Mouse (Mus musculus) ovary, adult 18-20 months (tissue): Measurements from ENCODE around the gene Btbd9.

Source experiments
- DNase-seq: peaks from one replicate; pipeline ENCODE4 v3.0.0; 2022; ENCODE audit warnings: low spot score, mixed read lengths

Gene Btbd9

GRCm38 (mm10) chr17:30335746-30336145 is 240.5 kb downstream of the Btbd9 start:
- DNase-seq = no peak

- no peak for DNase-seq
These were observed 242.0 kb downstream of the Btbd9 start for GRCm38 (mm10) chr17:30334257-30334656.

DNA sequence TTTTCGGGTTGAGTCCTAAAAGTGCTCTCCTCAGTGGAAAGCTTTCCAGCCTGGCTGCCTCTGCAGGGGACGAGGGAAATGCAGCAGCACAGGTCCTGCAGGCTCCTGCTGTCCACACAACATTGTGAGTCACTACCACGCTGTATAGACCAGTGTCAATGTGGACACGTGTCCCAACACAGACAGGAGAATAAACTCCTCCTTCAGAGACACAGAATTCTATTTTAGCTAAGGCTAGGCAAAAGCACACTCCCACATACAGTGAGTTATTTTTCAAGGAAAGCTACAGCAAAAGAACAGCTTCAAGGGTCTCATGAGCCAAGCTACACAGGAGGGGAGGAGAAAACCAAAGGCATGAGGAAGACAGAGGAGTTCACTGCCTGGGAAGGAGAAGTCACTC is 243.2 kb downstream of the Btbd9 start:
- DNase-seq = no peak

DNA sequence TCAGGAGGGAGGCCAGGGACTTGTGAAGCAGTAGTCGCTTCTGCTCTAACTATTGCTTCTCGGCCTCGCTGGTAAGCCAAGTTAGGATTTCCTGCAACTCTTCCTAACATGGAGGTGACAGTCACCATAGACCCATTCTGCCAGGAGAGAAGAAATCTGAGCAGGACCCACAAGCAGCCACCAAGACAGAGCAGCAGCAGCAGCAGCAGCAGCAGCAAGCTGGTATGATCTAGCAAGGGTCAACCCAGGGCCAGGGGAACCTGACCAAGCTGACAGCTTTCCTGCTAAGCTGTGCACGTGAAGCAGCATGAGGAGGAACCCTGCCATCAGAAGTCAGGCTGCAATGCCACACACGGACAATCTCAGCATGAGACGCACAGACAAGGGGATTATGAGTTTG is 244.9 kb downstream of the Btbd9 start:
- no peak for DNase-seq

DNA sequence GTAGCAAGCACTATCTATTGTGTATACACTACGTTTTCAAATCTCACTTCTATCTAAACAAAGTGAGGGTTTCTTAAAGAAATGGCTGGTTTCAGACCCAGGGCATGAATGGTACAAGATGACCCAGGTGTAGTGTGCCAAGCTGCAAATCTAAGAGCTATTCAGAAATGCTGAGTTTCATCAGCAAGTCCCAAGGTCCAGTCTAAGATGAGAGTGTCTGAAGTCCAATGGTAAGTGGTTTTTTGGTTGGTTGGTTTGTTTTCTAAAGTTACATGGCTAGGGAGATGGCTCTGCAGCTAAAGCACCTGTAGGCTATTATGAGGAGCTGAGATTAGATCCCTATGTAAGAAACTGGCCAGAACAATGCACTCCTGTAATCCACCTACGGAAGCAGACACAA is 246.8 kb downstream of the Btbd9 start:
- DNase-seq = no peak

- DNase-seq = no peak
These were observed 247.4 kb downstream of the Btbd9 start for GRCm38 (mm10) chr17:30328924-30329323.

DNA sequence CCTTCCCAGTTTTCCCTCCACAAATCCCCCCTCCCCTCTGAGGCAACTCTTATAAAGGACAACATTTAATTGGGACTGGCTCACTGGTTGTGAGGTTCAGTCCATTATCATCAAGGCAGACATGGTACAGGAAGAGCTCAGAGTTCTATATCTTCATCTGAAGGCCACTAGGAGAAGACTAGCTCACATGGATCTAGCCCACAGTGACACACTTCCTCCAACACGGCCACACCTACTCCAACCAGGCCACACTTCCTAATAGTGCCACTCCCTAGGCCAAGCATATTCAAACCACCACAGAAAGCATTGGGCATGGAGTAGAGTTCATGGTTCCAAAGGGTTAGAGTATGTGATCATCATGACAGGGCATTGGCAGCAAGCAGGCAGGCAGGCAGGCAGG is 249.4 kb downstream of the Btbd9 start:
- no peak for DNase-seq

- DNase-seq = no peak
These were observed 256.0 kb downstream of the Btbd9 start for GRCm38 (mm10) chr17:30320301-30320700.

DNA sequence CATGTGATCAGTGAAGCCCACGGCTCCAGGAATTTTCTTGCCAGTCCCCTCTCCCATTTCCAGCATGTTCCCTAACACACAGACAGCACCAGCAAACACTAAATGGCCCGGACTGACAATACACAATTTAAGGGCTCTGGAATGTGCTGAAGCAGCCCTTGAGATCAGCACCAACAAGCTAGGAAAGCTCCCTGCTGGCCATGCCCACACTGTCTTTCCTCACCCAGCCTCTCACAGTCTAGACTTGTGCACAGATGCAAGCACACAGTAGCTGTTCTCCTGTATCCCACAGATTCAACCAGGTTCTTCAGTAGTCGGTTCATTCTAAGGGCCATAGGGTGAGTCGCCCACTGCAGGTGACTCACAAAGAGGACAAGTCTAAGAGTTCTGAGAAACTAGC is 263.6 kb downstream of the Btbd9 start:
- no peak for DNase-seq

DNA sequence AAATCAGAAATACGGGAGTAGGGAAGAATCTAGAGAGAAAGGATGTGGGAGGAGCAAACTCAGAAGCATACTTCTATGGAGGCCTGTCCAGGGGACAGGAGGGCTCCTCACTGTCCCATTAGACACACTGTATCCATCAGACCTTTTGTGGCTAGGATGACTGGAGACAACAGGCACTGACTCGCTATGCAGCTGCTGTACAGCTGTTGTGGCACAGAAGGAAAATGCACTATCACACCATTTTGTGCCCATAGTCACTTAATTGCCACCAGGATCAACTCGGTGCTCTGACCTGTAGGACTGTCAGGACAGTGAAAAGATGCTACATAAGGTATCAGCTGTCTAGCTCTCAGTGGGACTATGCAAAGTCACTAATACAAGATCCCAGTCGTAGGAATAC is 266.7 kb downstream of the Btbd9 start:
- DNase-seq = no peak

DNA sequence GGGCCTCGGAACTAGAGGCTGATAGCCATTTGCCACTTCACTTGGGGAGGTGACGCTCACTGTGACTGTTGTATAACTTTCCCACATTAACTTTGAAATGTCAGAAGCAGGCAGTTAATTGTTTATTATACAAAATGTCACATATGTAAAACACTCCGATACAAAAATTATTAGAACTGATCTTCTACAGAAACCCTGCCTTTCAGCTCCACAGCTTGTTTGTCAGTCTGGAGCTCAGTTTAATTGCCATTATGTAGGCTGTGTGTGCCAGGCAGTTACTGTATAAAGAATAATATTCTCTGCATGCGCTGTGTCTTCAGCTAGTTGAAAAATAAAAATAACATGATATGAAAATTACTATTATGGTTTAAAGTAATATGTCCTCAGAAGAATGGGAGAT is 267.4 kb downstream of the Btbd9 start:
- DNase-seq = no peak

- no peak for DNase-seq
These were observed 268.0 kb downstream of the Btbd9 start for GRCm38 (mm10) chr17:30308317-30308716.

DNA sequence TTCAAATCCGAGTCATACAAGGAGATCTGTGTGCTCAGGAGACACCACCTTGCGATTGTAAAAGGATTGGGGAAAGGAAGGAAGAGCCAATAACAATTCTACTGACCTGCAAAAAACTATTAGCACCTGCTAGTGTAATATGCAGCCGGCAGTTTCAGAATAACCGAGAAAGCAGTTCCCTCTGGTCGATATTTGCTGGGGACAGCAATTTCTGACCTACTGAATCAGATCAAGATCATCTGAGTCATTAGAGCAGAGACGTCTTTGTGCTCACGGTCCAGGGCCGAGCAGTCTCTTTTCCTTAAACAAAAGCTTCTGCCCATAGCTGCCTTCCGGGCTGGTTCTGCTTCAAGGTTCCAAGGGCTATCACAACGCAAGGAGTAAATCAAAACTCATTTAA is 269.1 kb downstream of the Btbd9 start:
- no peak for DNase-seq

GRCm38 (mm10) chr17:30304766-30305165 is 271.5 kb downstream of the Btbd9 start:
- DNase-seq = no peak

DNA sequence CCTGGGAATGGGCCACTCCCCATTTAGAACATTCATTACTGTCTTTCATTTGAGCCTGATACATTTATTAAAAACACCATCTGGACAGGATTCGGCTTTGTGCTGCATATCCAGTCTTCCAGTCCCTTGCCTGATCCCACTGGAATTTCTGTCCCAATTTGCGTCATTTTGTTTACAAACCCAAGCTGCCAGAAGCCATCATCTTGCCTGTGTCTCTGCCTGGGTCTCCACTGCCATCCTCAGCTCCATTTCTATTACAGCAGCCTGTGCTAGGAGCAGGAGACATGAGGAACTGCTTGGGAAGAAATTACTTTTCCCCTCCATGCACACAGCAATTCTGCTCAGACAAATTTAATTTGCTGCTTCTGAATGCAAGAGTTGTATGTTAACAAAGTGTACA is 274.9 kb downstream of the Btbd9 start:
- no peak for DNase-seq

- no peak for DNase-seq
These were observed 278.9 kb downstream of the Btbd9 start for GRCm38 (mm10) chr17:30297432-30297831.

DNA sequence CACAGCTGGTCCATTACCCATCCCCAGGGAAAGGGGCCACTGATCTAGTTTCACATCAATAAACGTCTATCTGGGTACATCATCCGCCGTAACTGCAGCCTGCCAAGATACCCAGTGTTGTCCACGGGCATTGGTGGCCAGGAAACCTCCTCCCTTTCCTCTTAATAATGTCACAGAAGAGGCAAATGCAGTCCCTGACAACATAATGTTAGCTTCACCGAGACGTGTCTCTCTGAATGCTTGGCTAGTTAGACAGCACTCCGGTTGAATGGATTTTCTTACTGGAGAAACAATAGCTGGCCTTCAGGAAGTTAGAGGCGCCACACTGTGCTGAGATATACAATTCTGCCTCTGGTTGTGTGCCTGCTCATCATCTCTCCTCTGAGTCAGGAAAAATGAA is 280.2 kb downstream of the Btbd9 start:
- DNase-seq = no peak

- no peak for DNase-seq
These were observed 283.6 kb downstream of the Btbd9 start for GRCm38 (mm10) chr17:30292666-30293065.

- no peak for DNase-seq
These were observed 290.6 kb downstream of the Btbd9 start for GRCm38 (mm10) chr17:30285641-30286040.

- DNase-seq = no peak
These were observed 292.7 kb downstream of the Btbd9 start for GRCm38 (mm10) chr17:30283460-30284050.

DNA sequence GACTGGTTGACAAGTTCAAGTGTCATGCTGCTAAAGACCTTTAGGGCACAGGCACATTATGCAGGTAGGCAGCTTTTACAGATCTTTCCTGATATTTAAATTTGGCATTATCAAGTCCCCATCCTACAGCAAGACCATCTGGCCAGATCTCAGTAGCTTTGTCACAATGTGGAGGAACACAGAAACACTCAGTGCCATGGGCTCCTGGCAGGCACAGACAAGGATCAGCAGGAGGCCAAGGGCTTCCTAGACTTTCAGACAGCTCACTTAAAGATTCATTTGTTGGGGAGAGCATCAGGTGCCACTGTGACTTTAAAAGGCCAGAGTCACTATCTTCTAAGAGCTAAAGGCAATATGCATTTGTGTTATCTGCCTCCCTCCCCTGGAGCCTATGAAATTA is 293.3 kb downstream of the Btbd9 start:
- DNase-seq = no peak

DNA sequence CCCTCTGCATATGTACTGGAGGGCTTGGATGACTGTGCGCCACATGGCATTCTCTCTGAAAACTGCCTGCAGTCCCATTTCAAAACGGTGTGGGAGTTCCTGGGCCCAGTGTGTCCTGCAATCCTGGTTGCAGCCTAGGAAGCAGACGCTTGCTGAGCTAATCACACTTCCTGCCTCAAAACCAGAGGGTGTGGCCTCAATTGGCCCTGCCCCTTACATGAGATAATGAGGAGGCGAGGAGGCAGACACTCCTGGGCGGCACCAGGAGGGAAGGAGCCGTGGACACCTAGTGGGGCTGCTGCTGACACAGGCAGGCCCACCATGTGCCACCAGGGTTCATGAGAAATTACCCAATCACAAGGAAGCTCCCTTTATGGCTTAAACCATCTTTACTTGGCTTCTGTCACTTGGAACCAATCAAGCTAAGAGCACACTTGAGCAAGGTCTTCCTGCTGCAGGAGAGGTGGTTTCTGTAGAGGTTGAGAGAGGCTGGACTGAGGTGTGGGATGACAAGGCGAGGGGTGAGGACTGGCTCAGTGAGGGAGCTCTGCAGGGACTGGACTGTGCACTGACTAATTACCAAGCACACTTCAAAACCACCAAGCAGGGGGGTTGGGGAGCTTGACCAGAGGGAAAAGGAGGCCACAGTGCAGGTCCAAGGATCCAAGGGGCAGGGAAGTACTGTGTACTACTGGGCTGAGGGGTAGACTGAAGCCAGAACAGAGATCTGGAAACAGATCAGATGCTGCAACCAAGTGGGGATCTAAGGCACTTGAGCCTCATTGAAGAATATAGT is 295.8 kb downstream of the Btbd9 start:
- DNase-seq = no peak

DNA sequence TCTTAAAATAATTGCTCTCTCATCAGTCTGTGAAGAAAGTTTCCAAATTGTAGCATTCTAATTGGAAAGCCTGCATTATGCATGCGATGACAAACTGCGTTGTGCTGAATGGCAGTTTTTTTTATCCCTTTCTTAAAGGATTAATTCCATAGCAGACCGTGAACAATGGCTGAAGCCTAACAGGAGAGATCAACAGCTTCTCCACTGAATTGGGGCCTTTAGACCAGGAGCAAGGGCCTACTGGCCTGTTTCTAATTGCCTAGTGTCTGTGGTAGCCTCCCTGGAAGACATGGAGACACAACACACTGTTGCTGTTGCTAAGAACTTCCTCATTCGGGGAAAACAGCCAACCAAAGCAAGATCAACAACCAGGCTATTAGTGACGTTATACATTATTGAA is 296.6 kb downstream of the Btbd9 start:
- DNase-seq = no peak
